Comparison of ENCODE assay signal across 15 mouse cellular contexts in the genomic region with DNA sequence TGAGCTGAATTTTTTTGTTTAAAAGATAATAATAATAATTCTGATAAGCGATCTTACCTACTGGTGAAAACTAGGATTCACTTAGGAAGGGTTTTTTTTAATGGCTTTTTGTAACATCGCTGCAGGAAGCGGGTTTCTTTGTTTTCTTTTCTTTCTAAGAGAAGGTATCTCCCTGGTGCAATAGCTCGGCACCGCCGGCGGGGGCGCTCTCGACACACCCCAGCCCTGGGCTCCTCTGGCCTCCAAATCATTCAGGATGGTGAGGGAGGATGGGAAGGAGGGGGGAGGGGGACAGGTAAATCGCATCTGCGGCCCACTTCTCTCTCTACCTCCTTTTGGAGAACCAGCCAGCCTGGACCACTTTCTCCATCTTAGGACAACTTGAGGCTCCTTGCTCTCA.
A peak's percentile ranks its signal among the peaks of the same experiment; 100 is the strongest.
DNase-seq lines count a peak whose midpoint lies in the region; ATAC-seq and TF ChIP-seq lines count a peak whose summit lies in the region.
"Had no signal": no experiment of that assay in that cellular context is flagged by ENCODE, and none has a peak within 500 bp of the region (broad histone marks: within the 10 kb centered on the region; RNA-seq: fewer than 3 reads in every experiment).

No protein-coding gene starts in this region.

- TF ChIP-seq CTCF in layer of hippocampus, adult 2 months (conservative IDR thresholded peaks at IDR 0.05), result peak; percentile 64
- 0 out of 2 replicates have a peak, but pooled peaks have one; percentile 0 for TF ChIP-seq CTCF in cortical plate, adult 2 months (IDR thresholded peaks at IDR 0.05; ENCODE audit: extremely low read depth, insufficient read depth, low read length)

- no peaks in the 10 kb centered on the region for H3K9me3 ChIP-seq in ES-E14 (ENCODE audit: control insufficient read depth, insufficient read depth, low read depth, low read length)
- H3K9me3 ChIP-seq: embryonic facial prominence, embryonic 15.5 days; neural tube, embryonic 12.5 days had no signal

- in situ Hi-C loops in ES-E14 (cut with MboI; ENCODE audit: low sequenced_read_pairs in 2 of 2, unreplicated experiment in 2 of 2), result no loop called here

- H3K4me1 ChIP-seq in ES-E14 (ENCODE audit: control insufficient read depth in 2 of 2, insufficient read depth in 2 of 2, low read length in 2 of 2, poor library complexity in 1 of 2), result peaks cover 0 to 2% of the 10 kb centered on the region in 2 experiments; a peak in 1 of 4 replicates
- no peaks in the 10 kb centered on the region for H3K4me1 ChIP-seq in cortical plate, adult 2 months (ENCODE audit: control insufficient read depth, insufficient read depth, low read length)
- H3K4me1 ChIP-seq: embryonic facial prominence, embryonic 15.5 days; neural tube, embryonic 12.5 days had no signal

- no peak for ATAC-seq in erythroid progenitor cell, adult 5-6 weeks (replicated peaks; ENCODE audit: low FRiP score, poor library complexity, severe bottlenecking)

- no peak for TF ChIP-seq POLR2A in cortical plate, adult 2 months (IDR thresholded peaks at IDR 0.05; ENCODE audit: extremely low read depth, insufficient read depth, low read length)

- H3K9ac ChIP-seq in ES-E14 (ENCODE audit: insufficient read depth, low read depth, low read length, poor library complexity, severe bottlenecking), result no peak overlapping the region
- H3K9ac ChIP-seq: embryonic facial prominence, embryonic 15.5 days; forebrain, embryonic 12.5 days; lung, embryonic 14.5 days; neural tube, embryonic 12.5 days had no signal

- no peak for DNase-seq in layer of hippocampus, adult 2 months (ENCODE audit: low spot score in 2 of 2)
- no peak for DNase-seq in layer of hippocampus, adult 9-10 months (ENCODE audit: low spot score)
- DNase-seq in ES-E14 (ENCODE audit: low read depth, low spot score), result peak; percentile 29
- DNase-seq in thymus, postnatal 14 days, result peak; percentile 54
- no peak for DNase-seq in right cerebral cortex, adult 2 months (ENCODE audit: low spot score in 2 of 2)
- DNase-seq: cerebellum, adult 11 months; gastrocnemius, postnatal 10 days; heart, postnatal 10 days; kidney, adult 2 months; lung, embryonic 14.5 days had no signal

- H3K27ac ChIP-seq in layer of hippocampus, adult 2 months, result no peak overlapping the region
- H3K27ac ChIP-seq in ES-E14 (ENCODE audit: insufficient read depth, low read depth, low read length, poor library complexity, severe bottlenecking), result no peak overlapping the region
- no peak overlapping the region for H3K27ac ChIP-seq in cortical plate, adult 2 months (ENCODE audit: insufficient read depth, low read length)
- H3K27ac ChIP-seq: embryonic facial prominence, embryonic 15.5 days; forebrain, embryonic 12.5 days; neural tube, embryonic 12.5 days had no signal

- H3K36me3 ChIP-seq in ES-E14 (ENCODE audit: control insufficient read depth, insufficient read depth, low read length, poor library complexity, severe bottlenecking), result no peaks in the 10 kb centered on the region
- H3K36me3 ChIP-seq: embryonic facial prominence, embryonic 15.5 days; forebrain, embryonic 12.5 days; neural tube, embryonic 12.5 days had no signal

- H3K4me3 ChIP-seq in layer of hippocampus, adult 2 months, result no peak overlapping the region
- no peak overlapping the region for H3K4me3 ChIP-seq in ES-E14 (ENCODE audit: insufficient read depth in 1 of 2, low read depth in 1 of 2, low read length in 2 of 2, poor library complexity in 1 of 2, severe bottlenecking in 1 of 2)
- no peak overlapping the region for H3K4me3 ChIP-seq in cortical plate, adult 2 months (ENCODE audit: insufficient read depth, low read length)
- H3K4me3 ChIP-seq: embryonic facial prominence, embryonic 15.5 days; forebrain, embryonic 12.5 days; neural tube, embryonic 12.5 days had no signal

TF ChIP-seq in ES-E14, 5 proteins besides CTCF, POLR2A, EP300 and RAD21:
- TF ChIP-seq ZNF384 (IDR thresholded peaks at IDR 0.05; ENCODE audit: low read depth, low read length), result no peak
- TF ChIP-seq HCFC1 (IDR thresholded peaks at IDR 0.05; ENCODE audit: borderline replicate concordance, insufficient read depth, low read length), result no peak
- TF ChIP-seq CHD2 (IDR thresholded peaks at IDR 0.05; ENCODE audit: low read depth, low read length), result no peak

Comparison
In these comparisons a context has a peak if more than half of its experiments do, and no peak if none do; other contexts are left out.
1. DNase-seq: peak in ES-E14 (single experiment) and thymus, postnatal 14 days (single experiment); none in layer of hippocampus, adult 2 months (0 of 2), layer of hippocampus, adult 9-10 months (single experiment) and right cerebral cortex, adult 2 months (0 of 2).